Mouse (Mus musculus) spleen, adult 12 weeks (tissue): ENCODE measurements around the gene Spib.

Experiments used
- DNase-seq: peaks from one replicate; pipeline ENCODE4 v3.0.0; 2022; ENCODE audit warnings: low spot score

Gene Spib

GRCm38 (mm10) chr7:44548497-44549087, 16.7 kb upstream of the Spib start, which contains the start of gene Pold1:
TSS of gene Pold1 (minus strand) at chr7:44548849.
- DNase-seq, result peak; percentile 100

- no peak for DNase-seq
These were observed 15.9 kb upstream of the Spib start for GRCm38 (mm10) chr7:44547725-44548124.

- no peak for DNase-seq
These were observed 15.2 kb upstream of the Spib start for GRCm38 (mm10) chr7:44547041-44547440.

DNA sequence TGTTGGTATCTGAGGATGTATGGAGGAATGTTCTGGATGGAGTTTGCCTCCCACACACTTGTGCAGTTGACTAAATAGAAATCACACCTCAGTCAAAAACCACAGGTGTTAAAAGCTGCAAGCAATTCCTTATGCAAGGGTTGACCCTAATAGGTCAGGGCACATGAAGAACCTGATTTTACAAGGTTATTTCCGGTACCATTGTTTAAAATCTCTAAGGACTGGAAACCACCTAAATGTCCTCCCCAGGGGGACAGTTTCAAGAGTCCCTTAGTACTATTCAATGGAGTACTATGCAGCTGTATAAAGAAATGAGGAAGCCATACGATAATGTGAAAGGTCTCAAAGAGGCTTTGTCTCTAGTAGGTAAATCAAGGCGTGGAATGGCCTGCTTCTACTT, 14.4 kb upstream of the Spib start:
- DNase-seq, result no peak

DNA sequence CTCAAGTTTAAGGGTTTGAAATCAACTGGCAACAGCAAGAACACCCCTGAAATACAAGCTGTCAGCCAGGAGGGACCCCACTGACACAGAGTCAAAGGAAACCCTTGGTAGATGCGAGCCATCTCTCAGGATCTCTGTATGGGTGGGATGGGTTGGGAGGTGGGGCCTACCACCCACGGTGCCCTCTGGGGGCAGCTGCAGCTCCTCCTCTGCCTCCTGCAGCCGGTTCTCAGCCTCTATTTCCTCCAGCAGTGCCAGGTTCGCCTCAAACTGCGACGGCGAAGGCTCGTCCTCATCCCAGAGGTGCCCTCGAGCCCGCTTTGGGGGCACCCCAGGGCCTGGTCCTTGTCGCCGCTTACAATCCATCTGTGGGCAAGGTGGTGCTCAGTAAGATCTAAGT, 11.2 kb upstream of the Spib start:
- DNase-seq, result no peak

DNA sequence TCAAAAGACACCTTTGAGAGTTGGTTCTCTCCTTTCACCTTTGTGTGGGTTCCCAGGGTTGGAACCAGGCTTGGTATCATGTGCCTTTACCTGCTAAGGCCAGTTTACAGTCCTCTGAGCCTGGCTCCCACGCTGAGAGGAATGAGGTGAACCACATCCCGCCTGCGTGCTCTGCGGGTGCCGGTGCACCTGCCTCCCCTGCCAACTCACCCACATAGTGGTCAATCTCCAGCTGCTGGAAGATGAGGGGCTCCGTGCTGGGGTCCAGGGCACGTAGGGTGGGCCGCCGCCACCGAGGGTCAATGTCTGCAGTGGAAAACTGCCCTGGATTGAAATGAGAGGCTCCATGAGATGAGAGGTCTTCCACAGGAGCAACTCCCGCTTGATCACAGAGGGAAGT, 10.7 kb upstream of the Spib start:
- no peak for DNase-seq

GRCm38 (mm10) chr7:44538756-44539624, 7.1 kb upstream of the Spib start:
- DNase-seq, result no peak

GRCm38 (mm10) chr7:44537496-44537895, 5.6 kb upstream of the Spib start:
- no peak for DNase-seq

GRCm38 (mm10) chr7:44537009-44537408, 5.1 kb upstream of the Spib start:
- no peak for DNase-seq

DNA sequence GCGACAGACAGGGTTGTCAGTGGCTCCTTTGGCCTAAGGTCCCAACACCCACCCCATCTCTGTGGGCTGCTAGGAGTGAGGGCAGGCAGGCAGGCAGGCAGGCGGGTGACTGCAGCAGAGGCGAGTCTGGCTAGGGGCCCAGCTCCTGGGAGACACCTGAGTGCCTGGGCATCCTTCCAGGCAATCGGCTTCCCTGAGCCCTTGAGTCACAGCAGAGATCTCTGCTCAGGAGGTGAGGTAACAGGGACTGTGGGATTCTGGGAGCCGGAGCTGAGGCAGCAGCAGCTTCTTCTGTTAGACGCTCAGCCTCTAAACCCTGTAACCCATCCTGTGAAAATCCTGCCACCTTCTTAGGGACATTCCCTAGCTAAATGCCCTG, 4.7 kb upstream of the Spib start:
- DNase-seq, result no peak

GRCm38 (mm10) chr7:44535657-44536589, 4.1 kb upstream of the Spib start:
- DNase-seq, result no peak

DNA sequence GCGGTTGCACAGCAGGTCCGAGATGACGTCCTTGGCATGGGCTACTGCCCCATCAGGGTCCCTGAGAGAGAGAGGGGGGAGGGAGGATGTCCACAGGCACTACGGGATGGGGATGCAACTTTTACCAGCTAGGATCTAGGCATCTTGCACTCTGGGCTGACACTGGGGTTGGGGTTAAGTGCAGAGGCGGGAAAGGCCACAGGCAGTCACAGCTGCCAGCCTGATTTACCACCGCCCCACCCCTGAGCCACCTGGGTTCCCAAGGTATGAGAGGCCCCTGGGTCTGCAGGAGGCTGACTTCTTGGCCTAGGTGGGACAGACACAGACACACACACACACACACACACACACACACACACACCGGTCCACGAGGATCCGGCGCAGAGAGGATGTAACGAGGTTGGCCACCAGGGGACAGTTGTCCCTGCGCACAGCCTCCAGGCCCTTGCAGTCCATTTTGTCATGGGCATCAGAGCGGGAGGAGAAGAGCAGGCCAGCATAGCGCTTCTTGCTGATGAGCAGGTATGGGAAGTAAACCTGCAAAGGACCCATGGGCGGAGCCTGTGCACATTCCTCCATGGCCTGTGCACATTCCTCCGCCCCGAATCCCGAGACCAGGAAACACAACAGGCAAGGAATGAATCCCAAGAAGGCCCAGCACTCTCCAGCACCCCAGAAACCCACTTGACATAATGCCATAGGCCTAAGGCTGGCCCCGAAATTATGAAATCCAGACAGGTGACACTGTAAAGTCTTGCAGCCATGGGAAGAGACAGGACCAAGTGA, 3.0 kb upstream of the Spib start:
- DNase-seq, result no peak

GRCm38 (mm10) chr7:44534242-44534641, 2.4 kb upstream of the Spib start:
- DNase-seq, result peak; percentile 62

DNA sequence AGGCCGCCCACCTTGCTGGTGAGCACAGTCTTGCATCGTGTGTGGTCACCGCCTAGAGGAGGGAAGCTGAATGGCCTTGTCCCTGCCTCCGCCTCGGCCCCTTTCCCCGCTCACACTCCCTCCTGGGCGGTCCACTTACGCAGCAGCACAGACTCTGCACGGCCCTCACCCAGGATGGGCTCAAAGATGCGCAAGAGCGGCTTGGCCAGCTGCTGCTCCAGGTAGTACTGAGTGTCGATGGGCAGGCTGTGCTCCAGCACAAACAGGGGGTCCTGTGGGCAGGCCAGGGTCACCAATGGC, 1.8 kb upstream of the Spib start:
- DNase-seq, result no peak

- no peak for DNase-seq
These were observed 1.3 kb upstream of the Spib start for GRCm38 (mm10) chr7:44532918-44533745.

DNA sequence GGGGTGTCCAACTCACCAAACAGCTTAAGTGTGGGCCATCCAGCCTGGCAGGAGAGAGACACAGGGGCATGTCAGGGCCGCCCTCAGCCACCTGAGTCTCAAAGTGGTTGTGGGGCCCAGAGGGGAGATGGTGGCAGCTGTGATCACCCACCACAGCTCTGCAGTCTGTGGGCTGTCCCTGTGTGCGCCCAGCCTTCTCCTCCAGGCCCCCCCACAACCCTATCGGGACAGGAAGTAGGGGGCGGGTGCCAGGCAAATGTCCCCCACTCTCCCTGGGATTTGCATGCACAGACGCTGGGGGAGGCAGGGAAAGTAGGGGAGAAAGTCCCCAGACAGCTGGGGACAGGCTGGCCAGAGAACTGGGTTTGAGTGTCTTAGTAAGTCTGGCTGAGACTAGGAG, 664 bp downstream of the Spib start:
- no peak for DNase-seq

- no peak for DNase-seq
These were observed 1.4 kb downstream of the Spib start for GRCm38 (mm10) chr7:44530507-44530906.

- no peak for DNase-seq
These were observed 2.4 kb downstream of the Spib start for GRCm38 (mm10) chr7:44529518-44529917.

GRCm38 (mm10) chr7:44527483-44528398, 4.1 kb downstream of the Spib start:
- no peak for DNase-seq
